Mouse (Mus musculus) liver, postnatal 0 days (tissue): ENCODE data around the gene Xylt1.

ENCODE experiments used
- CTCF ChIP-seq: sonication (generic); IDR thresholded peaks from 2 replicates; pipeline ENCODE4 v1.5.1; 2016; ENCODE audit warnings: antibody characterized with exemption, low read depth
- EP300 ChIP-seq: IDR thresholded peaks from 2 replicates; pipeline ENCODE4 v1.6.1; 2016; ENCODE audit warnings: antibody characterized with exemption, low read depth, mild to moderate bottlenecking

DNA sequence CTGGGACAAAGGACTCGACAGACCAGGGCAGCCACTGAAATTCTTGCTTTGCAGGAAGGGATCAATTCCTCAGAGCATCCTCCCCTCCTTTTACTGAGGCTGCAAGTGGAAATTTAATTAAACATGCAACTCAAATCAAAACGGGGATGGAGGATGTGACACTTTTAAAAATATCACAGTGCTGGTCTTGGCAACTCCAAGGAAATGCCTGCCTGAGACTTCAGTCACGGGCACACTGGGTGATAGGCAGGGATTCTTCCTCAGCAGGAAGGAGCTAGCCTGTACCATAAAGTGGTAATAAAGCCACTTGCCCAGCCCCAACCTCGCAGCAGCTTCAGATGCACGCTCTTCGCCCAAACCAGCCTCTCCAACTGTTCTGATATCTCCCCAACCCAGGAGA is 339.6 kb downstream of the Xylt1 start:
- no peak for TF ChIP-seq CTCF
- TF ChIP-seq EP300, result no peak
